Mouse (Mus musculus) forebrain, embryonic 11.5 days (tissue): Measurements from ENCODE around the gene Plekhf1. TPM values are rescaled to one million over a fixed set of nuclear protein-coding genes. Genes with fewer than 3 reads are reported as not detected.
A peak's percentile ranks its signal among the peaks of the same experiment; 100 is the strongest.

Source experiments
- ATAC-seq: fragments of 200-750 bp; cut with Nextera tagmentation; replicated peaks from 2 replicates; pipeline ENCODE4 v1.8.0; 2017; ENCODE audit warnings: moderate TSS enrichment; ENCODE audit not compliant: low FRiP score
- DNase-seq: peaks from one replicate; pipeline ENCODE4 v3.0.0-alpha.2; 2017; ENCODE audit warnings: low spot score
- H3K27ac ChIP-seq: fragments of 300-500 bp; sonication (generic); 2 replicates; pipeline ENCODE4 v1.5.1; 2014; ENCODE audit warnings: low read depth, low read length
- H3K27me3 ChIP-seq: fragments of 300-500 bp; sonication (generic); 2 replicates; pipeline ENCODE4 v1.6.1; 2014; ENCODE audit warnings: mild to moderate bottlenecking, low read length, mixed read lengths; ENCODE audit not compliant: control insufficient read depth, insufficient read depth
- H3K36me3 ChIP-seq: fragments of 300-500 bp; sonication (generic); 2 replicates; pipeline ENCODE4 v1.6.1; 2014; ENCODE audit warnings: mild to moderate bottlenecking, low read length, moderate library complexity, mixed read lengths; ENCODE audit not compliant: control insufficient read depth, insufficient read depth
- H3K4me1 ChIP-seq: fragments of 300-500 bp; sonication (generic); replicated peaks from 2 replicates; pipeline ENCODE4 v1.6.1; 2014; ENCODE audit warnings: low read length, mixed read lengths; ENCODE audit not compliant: control insufficient read depth, insufficient read depth
- H3K4me2 ChIP-seq: fragments of 300-500 bp; sonication (generic); 2 replicates; pipeline ENCODE4 v1.6.1; 2014; ENCODE audit warnings: low read depth, mild to moderate bottlenecking, low read length, moderate library complexity, mixed read lengths; ENCODE audit not compliant: severe bottlenecking
- H3K4me3 ChIP-seq: fragments of 300-500 bp; sonication (generic); 2 replicates; pipeline ENCODE4 v1.5.1; 2014; ENCODE audit warnings: low read depth, low read length
- H3K9ac ChIP-seq: fragments of 300-500 bp; sonication (generic); 2 replicates; pipeline ENCODE4 v1.6.1; 2014; ENCODE audit warnings: low read length
- H3K9me3 ChIP-seq: fragments of 300-500 bp; sonication (generic); 2 replicates; pipeline ENCODE4 v1.6.1; 2016; ENCODE audit warnings: low read length, mixed read lengths; ENCODE audit not compliant: control insufficient read depth
- WGBS: fragments of 180-500 bp; shearing (Covaris S2); extraction: QIAGEN DNeasy Blood & Tissue Kit; methylation state at CpG from one replicate; pipeline ENCODE4 v1.1.7; 2014; 5-methylcytosine and 5-hydroxymethylcytosine counted together
- polyA plus RNA-seq: library from polyadenylated mRNA; unstranded; fragments of >200 nt; fragmentation: Nextera tagmentation; extraction: Ambion mirVana; gene quantifications from 2 replicates; pipeline ENCODE4 v1.2.1, GENCODE M21; 2014

Plekhf1 gene
- polyA plus RNA-seq, 1 experiment from 2014 or later = 1.4 TPM

DNA sequence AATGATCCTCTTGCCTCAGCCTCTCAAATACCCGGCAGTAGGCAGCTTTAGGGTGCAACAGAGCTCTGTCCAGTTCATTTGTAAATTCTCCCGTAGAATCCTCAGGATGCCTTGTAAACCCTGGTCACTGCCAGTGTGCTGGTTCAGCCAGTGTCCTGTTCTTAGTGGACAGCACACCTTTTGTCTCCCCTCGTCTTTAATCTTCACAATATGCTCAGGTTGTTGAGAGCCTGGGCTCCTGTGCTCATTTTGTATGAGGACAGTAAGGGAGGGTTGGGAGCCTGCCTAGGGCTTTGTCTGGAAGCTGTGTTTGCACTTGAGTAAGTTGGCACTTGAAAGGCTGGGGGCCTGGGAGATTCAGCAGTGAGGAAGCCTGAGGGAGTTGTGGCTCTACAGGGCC, 47.9 kb downstream of the Plekhf1 start:
- H3K36me3 ChIP-seq = no peaks in the 10 kb centered on the region
- ATAC-seq (no peak), DNase-seq (no peak)
- no peak overlapping the region for H3K4me3 ChIP-seq
- no peak overlapping the region for H3K9ac ChIP-seq
- no peak overlapping the region for H3K27ac ChIP-seq
- 78% methylated on average over 3 of the region's 3 CpGs for WGBS
- no peaks in the 10 kb centered on the region for H3K27me3 ChIP-seq
- peaks cover 9% of the 10 kb centered on the region; the same call in 1 of the 2 replicates for H3K4me1 ChIP-seq
- H3K9me3 ChIP-seq = no peaks in the 10 kb centered on the region
- no peak overlapping the region for H3K4me2 ChIP-seq

GRCm38 (mm10) chr7:38176056-38176455, 51.8 kb downstream of the Plekhf1 start:
- no peak for DNase-seq
- no peak for ATAC-seq
- peaks cover 10% of the 10 kb centered on the region; the same call in 1 of the 2 replicates for H3K4me1 ChIP-seq

GRCm38 (mm10) chr7:38174321-38175148, 53.3 kb downstream of the Plekhf1 start:
- Histone ChIP-seq H3K27ac (peak overlapping the region; percentile 54; the same call in 1 of the 2 replicates), H3K4me1 (peaks cover 10% of the 10 kb centered on the region; the same call in 1 of the 2 replicates), H3K9ac (peak overlapping the region; percentile 73), H3K9me3 (no peaks in the 10 kb centered on the region), H3K27me3 (no peaks in the 10 kb centered on the region), H3K4me3 (peak overlapping the region; percentile 19), H3K36me3 (no peaks in the 10 kb centered on the region), H3K4me2 (peak overlapping the region; percentile 58)
- WGBS = 8% methylated on average over 31 of the region's 31 CpGs
- DNase-seq (peak; percentile 79), ATAC-seq (peak; percentile 88)

More at GRCm38 (mm10) chr7:38176056-38176455, 51.8 kb downstream of the Plekhf1 start:
- Histone ChIP-seq H3K4me2 (no peak overlapping the region), H3K36me3 (no peaks in the 10 kb centered on the region), H3K9me3 (no peaks in the 10 kb centered on the region), H3K4me3 (no peak overlapping the region), H3K27me3 (no peaks in the 10 kb centered on the region), H3K9ac (no peak overlapping the region), H3K27ac (no peak overlapping the region)
- WGBS = 75% methylated on average over 3 of the region's 3 CpGs

DNA sequence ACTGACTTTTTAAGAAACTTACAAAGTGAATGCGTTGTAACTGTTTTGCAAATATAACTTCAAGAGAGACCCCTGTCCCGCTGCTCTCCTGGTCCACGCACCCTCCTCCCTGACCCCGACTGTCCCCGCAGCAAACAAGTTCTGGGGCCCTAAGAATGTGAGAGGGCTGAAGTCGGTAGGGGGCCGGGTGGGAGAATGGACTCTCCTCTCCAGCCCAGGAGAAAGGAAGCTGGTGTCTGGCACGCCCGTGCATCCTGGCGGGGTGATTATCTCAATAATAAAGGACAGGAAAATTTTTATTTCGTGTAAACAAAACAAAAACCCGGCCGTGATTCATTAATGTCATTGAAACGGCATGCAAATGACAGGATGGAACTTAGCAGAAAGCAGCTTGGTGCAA, 53.9 kb downstream of the Plekhf1 start:
- DNase-seq = no peak
- peak; percentile 64 for ATAC-seq
- no peaks in the 10 kb centered on the region for H3K36me3 ChIP-seq
- H3K4me3 ChIP-seq = peak overlapping the region; percentile 19
- WGBS = 7% methylated on average over 14 of the region's 14 CpGs
- H3K9me3 ChIP-seq = no peaks in the 10 kb centered on the region
- H3K27ac ChIP-seq = no peak overlapping the region
- H3K4me2 ChIP-seq = peak overlapping the region; percentile 58
- H3K27me3 ChIP-seq = no peaks in the 10 kb centered on the region
- H3K9ac ChIP-seq = peak overlapping the region; percentile 73
- peaks cover 10% of the 10 kb centered on the region; the same call in 1 of the 2 replicates for H3K4me1 ChIP-seq

- 19% methylated on average over 11 of the region's 11 CpGs for WGBS
- Histone ChIP-seq H3K9ac (no peak overlapping the region), H3K4me3 (no peak overlapping the region), H3K27me3 (no peaks in the 10 kb centered on the region), H3K9me3 (no peaks in the 10 kb centered on the region), H3K4me1 (no peaks in the 10 kb centered on the region), H3K27ac (no peak overlapping the region), H3K36me3 (no peaks in the 10 kb centered on the region), H3K4me2 (no peak overlapping the region)
- ATAC-seq (no peak), DNase-seq (peak; percentile 66)
Measured at GRCm38 (mm10) chr7:38167724-38168141, 60.1 kb downstream of the Plekhf1 start.

Other genes starting within 250 kb of the Plekhf1 start
- gene Uri1, start 204.5 kb downstream of the Plekhf1 start, polyA plus RNA-seq = 50.5 and 51.4 TPM in 2 replicates
- gene Ccne1, start 120.5 kb downstream of the Plekhf1 start, polyA plus RNA-seq = 68.6 and 71.1 TPM in 2 replicates
- gene 1600014C10Rik, start 44.8 kb downstream of the Plekhf1 start, polyA plus RNA-seq = 12.7 and 13.9 TPM in 2 replicates
- 101 and 105 TPM in 2 replicates for gene Pop4, start 43.4 kb upstream of the Plekhf1 start, polyA plus RNA-seq